ENCODE assay signal across 14 mouse cellular contexts in genomic region chr9:35346378-35346777, GRCm38 (mm10).
DNase-seq lines count a peak whose midpoint lies in the region; ATAC-seq and TF ChIP-seq lines count a peak whose summit lies in the region.
"Had no signal": no experiment of that assay in that cellular context is flagged by ENCODE, and none has a peak within 500 bp of the region (broad histone marks: within the 10 kb centered on the region; RNA-seq: fewer than 3 reads in every experiment).

No protein-coding gene starts in this region.

- 39% methylated on average over 5 of the region's 5 CpGs for WGBS in limb, embryonic 12.5 days
- WGBS in limb, embryonic 10.5 days: 47% methylated on average over 5 of the region's 5 CpGs
- WGBS in intestine, embryonic 14.5 days: 9% methylated on average over 5 of the region's 5 CpGs
- 30% methylated on average over 5 of the region's 5 CpGs for WGBS in limb, embryonic 14.5 days

- H3K4me3 ChIP-seq in limb, embryonic 12.5 days (replicated peaks): no peak overlapping the region
- H3K4me3 ChIP-seq in limb, embryonic 10.5 days: no peak overlapping the region
- no peak overlapping the region for H3K4me3 ChIP-seq in intestine, embryonic 14.5 days (ENCODE audit: low read depth, low read length)
- H3K4me3 ChIP-seq in limb, embryonic 14.5 days (replicated peaks; ENCODE audit: low read length): no peak overlapping the region
- H3K4me3 ChIP-seq: forebrain, embryonic 15.5 days; gastrocnemius, adult 2 months; left cerebral cortex, adult 2 months; midbrain, embryonic 13.5 days had no signal

- no peak overlapping the region for H3K9ac ChIP-seq in limb, embryonic 12.5 days (replicated peaks)
- no peak overlapping the region for H3K9ac ChIP-seq in intestine, embryonic 14.5 days (ENCODE audit: low read length)
- no peak overlapping the region for H3K9ac ChIP-seq in limb, embryonic 14.5 days (ENCODE audit: low read depth, low read length, severe bottlenecking)
- H3K9ac ChIP-seq: forebrain, embryonic 15.5 days; midbrain, embryonic 13.5 days had no signal

- H3K27ac ChIP-seq in limb, embryonic 12.5 days: 0 out of 2 replicates have a peak overlapping the region, but pooled peaks have one; percentile 8
- H3K27ac ChIP-seq in limb, embryonic 10.5 days: no peak overlapping the region
- H3K27ac ChIP-seq in intestine, embryonic 14.5 days (ENCODE audit: low read depth): no peak overlapping the region
- H3K27ac ChIP-seq in limb, embryonic 14.5 days (replicated peaks; ENCODE audit: low read depth, low read length): no peak overlapping the region
- H3K27ac ChIP-seq: forebrain, embryonic 15.5 days; gastrocnemius, adult 2 months; left cerebral cortex, adult 2 months; midbrain, embryonic 13.5 days had no signal

- intact Hi-C loops in heart, postnatal 10 days (cut with DNase I): no loop called here

- no peaks in the 10 kb centered on the region for H3K27me3 ChIP-seq in limb, embryonic 12.5 days
- H3K27me3 ChIP-seq in limb, embryonic 10.5 days (ENCODE audit: low read depth, poor library complexity, severe bottlenecking): 0 out of 2 replicates have a peak, but pooled peaks cover 10% of the 10 kb centered on the region
- 0 out of 2 replicates have a peak, but pooled peaks cover 3% of the 10 kb centered on the region for H3K27me3 ChIP-seq in intestine, embryonic 14.5 days (replicated peaks; ENCODE audit: control insufficient read depth, insufficient read depth, low read length)
- no peaks in the 10 kb centered on the region for H3K27me3 ChIP-seq in limb, embryonic 14.5 days (ENCODE audit: control insufficient read depth, insufficient read depth, low read length)
- H3K27me3 ChIP-seq: forebrain, embryonic 15.5 days had no signal

- no peak for TF ChIP-seq POLR2A in limb, embryonic 14.5 days (IDR thresholded peaks at IDR 0.05; ENCODE audit: borderline replicate concordance, extremely low read depth, insufficient read depth, insufficient read length)

- DNase-seq in heart, adult 11 months: peak; percentile 93
- no peak for DNase-seq in heart, postnatal 10 days
- no peak for DNase-seq in limb, embryonic 10.5 days (ENCODE audit: low spot score)
- no peak for DNase-seq in intestine, embryonic 14.5 days (ENCODE audit: low spot score)
- peak; percentile 38 for DNase-seq in limb, embryonic 14.5 days (ENCODE audit: low spot score)
- DNase-seq in layer of hippocampus, postnatal 36 days: no peak
- DNase-seq in lung, postnatal 4 days: no peak
- DNase-seq: gastrocnemius, adult 2 months; thymus, postnatal 14 days had no signal

- H3K36me3 ChIP-seq in limb, embryonic 12.5 days: no peaks in the 10 kb centered on the region
- H3K36me3 ChIP-seq in limb, embryonic 10.5 days: no peaks in the 10 kb centered on the region
- no peaks in the 10 kb centered on the region for H3K36me3 ChIP-seq in intestine, embryonic 14.5 days (ENCODE audit: control insufficient read depth, insufficient read depth, low read length)
- no peaks in the 10 kb centered on the region for H3K36me3 ChIP-seq in limb, embryonic 14.5 days (ENCODE audit: control insufficient read depth, insufficient read depth, low read length)
- H3K36me3 ChIP-seq: forebrain, embryonic 15.5 days; midbrain, embryonic 13.5 days had no signal

- peaks cover 44% of the 10 kb centered on the region for H3K4me1 ChIP-seq in limb, embryonic 12.5 days (replicated peaks)
- peaks cover 39% of the 10 kb centered on the region for H3K4me1 ChIP-seq in limb, embryonic 10.5 days
- peaks cover 49% of the 10 kb centered on the region for H3K4me1 ChIP-seq in intestine, embryonic 14.5 days (replicated peaks; ENCODE audit: control insufficient read depth, insufficient read depth, low read length)
- H3K4me1 ChIP-seq in limb, embryonic 14.5 days (ENCODE audit: control insufficient read depth, insufficient read depth, low read length): peaks cover 28% of the 10 kb centered on the region

- ATAC-seq in limb, embryonic 12.5 days (ENCODE audit: insufficient number of reproducible peaks, insufficient read depth, low FRiP score, low TSS enrichment, low read depth): no peak
- peak; percentile 83 for ATAC-seq in intestine, embryonic 14.5 days (replicated peaks; ENCODE audit: low FRiP score, low TSS enrichment, low read depth)
- ATAC-seq in limb, embryonic 14.5 days (ENCODE audit: low FRiP score, low read depth): 0 out of 2 replicates have a peak, but pooled peaks have one; percentile 24
- ATAC-seq: forebrain, embryonic 15.5 days; midbrain, embryonic 13.5 days had no signal

- H3K4me2 ChIP-seq in limb, embryonic 12.5 days: no peak overlapping the region
- no peak overlapping the region for H3K4me2 ChIP-seq in intestine, embryonic 14.5 days (ENCODE audit: low read length)
- H3K4me2 ChIP-seq in limb, embryonic 14.5 days (replicated peaks; ENCODE audit: low read depth, low read length, severe bottlenecking): no peak overlapping the region
- H3K4me2 ChIP-seq: forebrain, embryonic 15.5 days; liver, embryonic 11.5 days; midbrain, embryonic 13.5 days had no signal

- no peaks in the 10 kb centered on the region for H3K9me3 ChIP-seq in limb, embryonic 12.5 days
- H3K9me3 ChIP-seq in limb, embryonic 10.5 days (replicated peaks): no peaks in the 10 kb centered on the region
- H3K9me3 ChIP-seq in intestine, embryonic 14.5 days (ENCODE audit: control insufficient read depth, low read length): no peaks in the 10 kb centered on the region
- no peaks in the 10 kb centered on the region for H3K9me3 ChIP-seq in limb, embryonic 14.5 days (ENCODE audit: control insufficient read depth, low read length)
- H3K9me3 ChIP-seq: forebrain, embryonic 15.5 days; midbrain, embryonic 13.5 days had no signal

Comparison
In these comparisons a context has a peak if more than half of its experiments do, and no peak if none do; other contexts are left out.
1. DNase-seq: peak in heart, adult 11 months (single experiment) and limb, embryonic 14.5 days (single experiment); none in heart, postnatal 10 days (0 of 2), limb, embryonic 10.5 days (single experiment), intestine, embryonic 14.5 days (single experiment), layer of hippocampus, postnatal 36 days (0 of 2) and lung, postnatal 4 days (0 of 2).